Mouse (Mus musculus) kidney, embryonic 16.5 days (tissue): Measurements from ENCODE around the gene Gja8. TPM values are rescaled to one million over a fixed set of nuclear protein-coding genes. Genes with fewer than 3 reads are reported as not detected.

ENCODE experiments used
- ATAC-seq: fragments of 200-750 bp; cut with Nextera tagmentation; 2 replicates; pipeline ENCODE4 v1.8.0; 2017; ENCODE audit warnings: moderate TSS enrichment; ENCODE audit not compliant: low FRiP score, low TSS enrichment
- H3K27ac ChIP-seq: fragments of 300-500 bp; sonication (generic); 2 replicates; pipeline ENCODE4 v1.5.1; 2014; ENCODE audit warnings: low read length
- H3K27me3 ChIP-seq: fragments of 300-500 bp; sonication (generic); 2 replicates; pipeline ENCODE4 v1.6.1; 2014; ENCODE audit warnings: low read length, control low read depth, mixed read lengths; ENCODE audit not compliant: insufficient read depth
- H3K36me3 ChIP-seq: fragments of 300-500 bp; sonication (generic); 2 replicates; pipeline ENCODE4 v1.6.1; 2014; ENCODE audit warnings: low read length, control low read depth, mixed read lengths; ENCODE audit not compliant: insufficient read depth
- H3K4me1 ChIP-seq: fragments of 300-500 bp; sonication (generic); 2 replicates; pipeline ENCODE4 v1.6.1; 2014; ENCODE audit warnings: low read length, control low read depth, mixed read lengths; ENCODE audit not compliant: insufficient read depth
- H3K4me2 ChIP-seq: fragments of 300-500 bp; sonication (generic); replicated peaks from 2 replicates; pipeline ENCODE4 v1.6.1; 2014; ENCODE audit warnings: low read depth, low read length
- H3K4me3 ChIP-seq: fragments of 300-500 bp; sonication (generic); 2 replicates; pipeline ENCODE4 v1.5.1; 2014; ENCODE audit warnings: mild to moderate bottlenecking, low read length
- H3K9ac ChIP-seq: fragments of 300-500 bp; sonication (generic); replicated peaks from 2 replicates; pipeline ENCODE4 v1.6.1; 2014; ENCODE audit warnings: low read length
- H3K9me3 ChIP-seq: fragments of 300-500 bp; sonication (generic); 2 replicates; pipeline ENCODE4 v1.6.1; 2016; ENCODE audit warnings: low read length, control low read depth
- WGBS: fragments of 180-500 bp; shearing (Covaris S2); extraction: QIAGEN DNeasy Blood & Tissue Kit; methylation state at CpG from one replicate; pipeline ENCODE4 v1.1.7; 2014; 5-methylcytosine and 5-hydroxymethylcytosine counted together
- polyA plus RNA-seq: library from polyadenylated mRNA; unstranded; fragments of >200 nt; fragmentation: Nextera tagmentation; extraction: Ambion mirVana; gene quantifications from 2 replicates; pipeline ENCODE4 v1.2.1, GENCODE M21; 2015

Gja8 gene
- polyA plus RNA-seq, 1 experiment from 2014 or later: 0.17 TPM

- Histone ChIP-seq H3K4me1 (peaks cover 20% of the 10 kb centered on the region), H3K9ac (no peak overlapping the region), H3K27me3 (0 out of 2 replicates have a peak, but pooled peaks cover 7% of the 10 kb centered on the region), H3K4me2 (no peak overlapping the region), H3K4me3 (no peak overlapping the region), H3K9me3 (no peaks in the 10 kb centered on the region), H3K27ac (no peak overlapping the region), H3K36me3 (no peaks in the 10 kb centered on the region)
- WGBS: 11% methylated on average over 6 of the region's 6 CpGs
- ATAC-seq: no peak
Observed at GRCm38 (mm10) chr3:96936241-96936640, 10.4 kb upstream of the Gja8 start.

GRCm38 (mm10) chr3:96931261-96931681, 5.5 kb upstream of the Gja8 start:
- 0 out of 2 replicates have a peak, but pooled peaks cover 7% of the 10 kb centered on the region for H3K27me3 ChIP-seq
- no peaks in the 10 kb centered on the region for H3K36me3 ChIP-seq
- ATAC-seq: peak; percentile 54; the same call in 1 of the 2 replicates
- H3K4me3 ChIP-seq: no peak overlapping the region
- peaks cover 22% of the 10 kb centered on the region for H3K4me1 ChIP-seq
- no peak overlapping the region for H3K27ac ChIP-seq
- no peak overlapping the region for H3K9ac ChIP-seq
- H3K4me2 ChIP-seq: no peak overlapping the region
- WGBS: 24% methylated on average over 5 of the region's 5 CpGs
- H3K9me3 ChIP-seq: no peaks in the 10 kb centered on the region

GRCm38 (mm10) chr3:96924631-96925030, 1.2 kb downstream of the Gja8 start:
- 64% methylated on average over 4 of the region's 4 CpGs for WGBS

GRCm38 (mm10) chr3:96920991-96921390, 4.8 kb downstream of the Gja8 start:
- H3K4me3 ChIP-seq: no peak overlapping the region
- H3K36me3 ChIP-seq: no peaks in the 10 kb centered on the region
- no peak overlapping the region for H3K9ac ChIP-seq
- WGBS: 17% methylated on average over 7 of the region's 7 CpGs
- ATAC-seq: no peak
- no peak overlapping the region for H3K4me2 ChIP-seq
- no peak overlapping the region for H3K27ac ChIP-seq
- no peaks in the 10 kb centered on the region for H3K4me1 ChIP-seq
- H3K9me3 ChIP-seq: no peaks in the 10 kb centered on the region
- peaks cover 2% of the 10 kb centered on the region; the same call in 1 of the 2 replicates for H3K27me3 ChIP-seq

More at GRCm38 (mm10) chr3:96924631-96925030, 1.2 kb downstream of the Gja8 start:
- Histone ChIP-seq H3K27me3 (no peaks in the 10 kb centered on the region), H3K4me3 (no peak overlapping the region), H3K4me1 (no peaks in the 10 kb centered on the region), H3K9ac (no peak overlapping the region), H3K9me3 (no peaks in the 10 kb centered on the region), H3K4me2 (no peak overlapping the region), H3K27ac (no peak overlapping the region), H3K36me3 (no peaks in the 10 kb centered on the region)
- no peak for ATAC-seq

GRCm38 (mm10) chr3:96905592-96905991, 20.2 kb downstream of the Gja8 start:
- Histone ChIP-seq H3K9me3 (no peaks in the 10 kb centered on the region), H3K27me3 (peaks cover 7% of the 10 kb centered on the region), H3K27ac (no peak overlapping the region), H3K9ac (peak overlapping the region; percentile 89), H3K4me1 (peaks cover 9% of the 10 kb centered on the region), H3K4me2 (peak overlapping the region; percentile 87), H3K4me3 (peak overlapping the region; percentile 89), H3K36me3 (no peaks in the 10 kb centered on the region)
- 44% methylated on average over 9 of the region's 9 CpGs for WGBS
- ATAC-seq: peak; percentile 16; the same call in 1 of the 2 replicates

GRCm38 (mm10) chr3:96904851-96905541, 20.8 kb downstream of the Gja8 start, which contains the start of gene Gpr89:
Gene Gpr89, minus strand, starts transcription at chr3:96905346.
- Histone ChIP-seq H3K4me3 (peak within 1 kb of the TSS; percentile 89), H3K9me3 (no peaks in the 10 kb centered on the region), H3K27ac (no peak within 1 kb of the TSS), H3K27me3 (peaks cover 7% of the 10 kb centered on the region), H3K36me3 (no peaks in the 10 kb centered on the region), H3K4me1 (peaks cover 9% of the 10 kb centered on the region), H3K9ac (peak within 1 kb of the TSS; percentile 89), H3K4me2 (peak within 1 kb of the TSS; percentile 87)
- WGBS: 0% methylated on average over 40 of the region's 40 CpGs
- peak; percentile 98 for ATAC-seq

GRCm38 (mm10) chr3:96904393-96904792, 21.4 kb downstream of the Gja8 start, which contains the start of gene Gja5:
Gene Gja5, plus strand, starts transcription at chr3:96904693.
- WGBS: 14% methylated on average over 14 of the region's 14 CpGs
- peak within 1 kb of the TSS; percentile 89 for H3K4me3 ChIP-seq

GRCm38 (mm10) chr3:96902336-96902999, 23.4 kb downstream of the Gja8 start:
- Histone ChIP-seq H3K9ac (no peak overlapping the region), H3K4me3 (no peak overlapping the region), H3K27ac (no peak overlapping the region), H3K4me1 (peaks cover 9% of the 10 kb centered on the region), H3K4me2 (no peak overlapping the region), H3K9me3 (no peaks in the 10 kb centered on the region), H3K36me3 (peaks cover 4% of the 10 kb centered on the region; the same call in 1 of the 2 replicates), H3K27me3 (peaks cover 4% of the 10 kb centered on the region; the same call in 1 of the 2 replicates)
- no peak for ATAC-seq
- 72% methylated on average over 4 of the region's 4 CpGs for WGBS

More at GRCm38 (mm10) chr3:96904393-96904792, 21.4 kb downstream of the Gja8 start, which contains the start of gene Gja5:
- Histone ChIP-seq H3K4me2 (peak within 1 kb of the TSS; percentile 87), H3K9ac (peak within 1 kb of the TSS; percentile 89), H3K27me3 (peaks cover 7% of the 10 kb centered on the region), H3K27ac (no peak within 1 kb of the TSS), H3K36me3 (no peaks in the 10 kb centered on the region), H3K9me3 (no peaks in the 10 kb centered on the region), H3K4me1 (peaks cover 9% of the 10 kb centered on the region)
- no peak for ATAC-seq

GRCm38 (mm10) chr3:96883690-96884089, 42.1 kb downstream of the Gja8 start:
- Histone ChIP-seq H3K9ac (no peak overlapping the region), H3K4me1 (no peaks in the 10 kb centered on the region), H3K27ac (no peak overlapping the region), H3K36me3 (peaks cover 45% of the 10 kb centered on the region), H3K4me3 (no peak overlapping the region), H3K27me3 (no peaks in the 10 kb centered on the region), H3K9me3 (no peaks in the 10 kb centered on the region), H3K4me2 (no peak overlapping the region)
- 94% methylated on average over 7 of the region's 7 CpGs for WGBS
- no peak for ATAC-seq
